Mouse (Mus musculus) forebrain, embryonic 10.5 days (tissue): Measurements from ENCODE around the gene Glyr1. TPM values are rescaled to one million over a fixed set of nuclear protein-coding genes. Genes with fewer than 3 reads are reported as not detected.

Experiments used
- DNase-seq: peaks from one replicate; pipeline ENCODE4 v3.0.0-alpha.2; 2017; ENCODE audit warnings: low spot score; ENCODE audit errors: extremely low spot score
- H3K27ac ChIP-seq: fragments of 300-500 bp; sonication (generic); 2 replicates; pipeline ENCODE4 v1.5.1; 2016; ENCODE audit warnings: mild to moderate bottlenecking
- H3K27me3 ChIP-seq: fragments of 300-500 bp; sonication (generic); 2 replicates; pipeline ENCODE4 v1.6.1; 2016; ENCODE audit warnings: mild to moderate bottlenecking; ENCODE audit not compliant: poor library complexity, severe bottlenecking
- H3K36me3 ChIP-seq: fragments of 300-500 bp; sonication (generic); replicated peaks from 2 replicates; pipeline ENCODE4 v1.6.1; 2016; ENCODE audit warnings: mild to moderate bottlenecking, moderate library complexity
- H3K4me1 ChIP-seq: fragments of 300-500 bp; sonication (generic); 2 replicates; pipeline ENCODE4 v1.6.1; 2016
- H3K4me3 ChIP-seq: fragments of 300-500 bp; sonication (generic); 2 replicates; pipeline ENCODE4 v1.5.1; 2016; ENCODE audit warnings: mild to moderate bottlenecking, moderate library complexity
- H3K9me3 ChIP-seq: fragments of 300-500 bp; sonication (generic); 2 replicates; pipeline ENCODE4 v1.6.1; 2016; ENCODE audit warnings: mild to moderate bottlenecking, moderate library complexity
- WGBS: fragments of 180-500 bp; shearing (Covaris S2); methylation state at CpG from one replicate; pipeline ENCODE4 v1.1.7; 2016; 5-methylcytosine and 5-hydroxymethylcytosine counted together
- polyA plus RNA-seq: library from polyadenylated mRNA; unstranded; fragments of >200 nt; fragmentation: Nextera tagmentation; extraction: Ambion mirVana; gene quantifications from 2 replicates; pipeline ENCODE4 v1.2.1, GENCODE M21; 2016

The Glyr1 gene
- polyA plus RNA-seq, 1 experiment from 2014 or later = 223 TPM

GRCm38 (mm10) chr16:4965392-4966129, 84.1 kb downstream of the Glyr1 start:
- Histone ChIP-seq H3K36me3 (peaks cover under 1% of the 10 kb centered on the region; the same call in 1 of the 2 replicates), H3K4me1 (peaks cover 28% of the 10 kb centered on the region), H3K9me3 (no peaks in the 10 kb centered on the region), H3K4me3 (peak overlapping the region; percentile 97; the same call in 1 of the 2 replicates), H3K27ac (no peak overlapping the region), H3K27me3 (no peaks in the 10 kb centered on the region)
- WGBS = 88% methylated on average over 8 of the region's 8 CpGs
- DNase-seq = no peak

GRCm38 (mm10) chr16:4964731-4965391, 84.8 kb downstream of the Glyr1 start:
- DNase-seq = no peak
- 26% methylated on average over 13 of the region's 13 CpGs for WGBS
- H3K4me1 ChIP-seq = peaks cover 28% of the 10 kb centered on the region
- no peaks in the 10 kb centered on the region for H3K9me3 ChIP-seq
- H3K36me3 ChIP-seq = peaks cover 7% of the 10 kb centered on the region
- no peaks in the 10 kb centered on the region for H3K27me3 ChIP-seq
- H3K27ac ChIP-seq = peak overlapping the region; percentile 89
- peak overlapping the region; percentile 97 for H3K4me3 ChIP-seq

Other genes with a start within 250 kb of the Glyr1 start
- 0.22 and 0.25 TPM in 2 replicates for gene 4930562C15Rik, start 214.4 kb downstream of the Glyr1 start, polyA plus RNA-seq
- 27.3 and 28.1 TPM in 2 replicates for gene Ubald1, start 169.5 kb downstream of the Glyr1 start, polyA plus RNA-seq
- 66.2 and 66.3 TPM in 2 replicates for gene Mgrn1, start 163.6 kb downstream of the Glyr1 start, polyA plus RNA-seq
- gene Nudt16l1, start 111.1 kb downstream of the Glyr1 start, polyA plus RNA-seq = 138 and 144 TPM in 2 replicates
- gene Anks3, start 85.7 kb downstream of the Glyr1 start, polyA plus RNA-seq = 47.9 and 49.3 TPM in 2 replicates
- gene Sept12, start 52.0 kb downstream of the Glyr1 start, polyA plus RNA-seq = not detected in 2 replicates
- 1.7 and 2.5 TPM in 2 replicates for gene Smim22, start 42.6 kb downstream of the Glyr1 start, polyA plus RNA-seq
- 60.1 and 61.8 TPM in 2 replicates for gene Rogdi, start 36.3 kb downstream of the Glyr1 start, polyA plus RNA-seq
- 16.1 and 17.1 TPM in 2 replicates for gene Ubn1, start 194 bp upstream of the Glyr1 start, polyA plus RNA-seq
- 0.81 and 0.95 TPM in 2 replicates for gene Ppl, start 82.6 kb upstream of the Glyr1 start, polyA plus RNA-seq
- 0.09 and 0.14 TPM in 2 replicates for gene Sec14l5, start 97.2 kb upstream of the Glyr1 start, polyA plus RNA-seq
- gene Nagpa, start 154.1 kb upstream of the Glyr1 start, polyA plus RNA-seq = 15.8 and 17.8 TPM in 2 replicates
- 1.0 and 1.3 TPM in 2 replicates for gene AU021092, start 172.4 kb upstream of the Glyr1 start, polyA plus RNA-seq
- gene Alg1, start 183.8 kb upstream of the Glyr1 start, polyA plus RNA-seq = 24.7 and 26.5 TPM in 2 replicates
- 21.5 and 22.0 TPM in 2 replicates for gene Eef2kmt, start 206.1 kb upstream of the Glyr1 start, polyA plus RNA-seq